Mouse (Mus musculus) G1E (cell line): ENCODE measurements around the gene Gm11985.

Experiments used
- CTCF ChIP-seq: IDR thresholded peaks from 2 replicates; pipeline ENCODE4 v1.5.1; 2012; ENCODE audit warnings: low read depth, low read length, inconsistent platforms, mixed read lengths
- GATA1 ChIP-seq: IDR thresholded peaks from 2 replicates; pipeline ENCODE4 v1.6.1; 2012; ENCODE audit warnings: borderline replicate concordance, low read length, inconsistent platforms, mixed read lengths
- GATA2 ChIP-seq: IDR thresholded peaks from 2 replicates; pipeline ENCODE4 v1.6.1; 2012; ENCODE audit warnings: low read depth, low read length, inconsistent platforms, borderline replicate concordance
- TAL1 ChIP-seq: conservative IDR thresholded peaks from 2 replicates; pipeline ENCODE4 v1.6.1; 2012; ENCODE audit warnings: low read depth, low read length, inconsistent platforms, mixed read lengths

DNA sequence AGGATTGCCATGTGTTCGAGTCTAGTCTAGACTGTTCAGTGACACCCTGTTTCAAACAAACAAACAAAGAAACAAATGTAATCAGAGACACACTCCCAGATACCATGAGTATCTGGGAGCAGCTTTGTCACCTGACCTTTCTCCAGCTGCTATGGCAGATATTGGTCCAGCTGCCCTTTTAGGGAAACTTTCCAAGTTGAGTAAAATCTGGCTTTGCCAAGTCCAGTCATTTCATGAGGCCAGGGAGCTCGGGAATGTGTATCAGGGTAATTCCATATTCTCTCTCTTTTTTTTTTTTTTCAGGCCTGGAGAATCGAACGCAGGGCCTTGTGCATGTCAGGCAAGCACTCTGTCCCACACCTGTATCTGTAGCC is 6.9 kb upstream of the Gm11985 start:
- TF ChIP-seq GATA1, result no peak
- no peak for TF ChIP-seq CTCF
- no peak for TF ChIP-seq TAL1
- TF ChIP-seq GATA2, result no peak
